Mouse (Mus musculus) MEL (cell line): ENCODE measurements around the gene Hmgb4. TPM values are rescaled to one million over a fixed set of nuclear protein-coding genes. Genes with fewer than 3 reads are reported as not detected.

Source experiments
- DNase-seq: peaks from one replicate; pipeline ENCODE4 v3.0.0; 2011; ENCODE audit warnings: low read depth, low spot score
- H3K27ac ChIP-seq: 2 replicates; pipeline ENCODE4 v1.5.1; 2012; ENCODE audit warnings: low read depth, mild to moderate bottlenecking, control low read depth, low read length, moderate library complexity; ENCODE audit not compliant: control insufficient read depth
- H3K27me3 ChIP-seq, 2 experiments: fragments of 150-350 bp in 1 of 2; sonication (generic) in 1 of 2; 2 replicates each; pipeline ENCODE4 v1.6.1; 2012; ENCODE audit warnings: low read length in 2 of 2, mild to moderate bottlenecking in 2 of 2, improper control_type of control experiment in 1 of 2, moderate library complexity in 1 of 2; ENCODE audit not compliant: insufficient read depth in 2 of 2, control insufficient read depth in 1 of 2
- H3K36me3 ChIP-seq, 2 experiments: 2 replicates each; pipeline ENCODE4 v1.6.1; 2012 to 2014; ENCODE audit warnings: low read length in 2 of 2, improper control_type of control experiment in 1 of 2, inconsistent platforms in 1 of 2, mild to moderate bottlenecking in 1 of 2; ENCODE audit not compliant: insufficient read depth in 2 of 2, control insufficient read depth in 1 of 2
- H3K4me1 ChIP-seq, 2 experiments: fragments of 150-350 bp in 1 of 2; sonication (generic) in 1 of 2; 2 replicates each; pipeline ENCODE4 v1.6.1; 2012; ENCODE audit warnings: low read length in 2 of 2, improper control_type of control experiment in 1 of 2, mild to moderate bottlenecking in 1 of 2; ENCODE audit not compliant: insufficient read depth in 2 of 2, control insufficient read depth in 1 of 2
- H3K4me3 ChIP-seq, 2 experiments: fragments of 150-350 bp in 1 of 2; sonication (generic) in 1 of 2; 2 replicates each; pipeline ENCODE4 v1.5.1; 2012; ENCODE audit warnings: low read depth in 2 of 2, low read length in 2 of 2, mild to moderate bottlenecking in 2 of 2, moderate library complexity in 2 of 2, control low read depth in 1 of 2, improper control_type of control experiment in 1 of 2; ENCODE audit not compliant: control insufficient read depth in 1 of 2, insufficient read depth in 1 of 2
- H3K79me2 ChIP-seq: 2 replicates; pipeline ENCODE4 v1.6.1; 2012; ENCODE audit warnings: mild to moderate bottlenecking, low read length, moderate library complexity; ENCODE audit not compliant: control insufficient read depth, poor library complexity, insufficient read depth
- H3K9ac ChIP-seq: 2 replicates; pipeline ENCODE4 v1.6.1; 2012; ENCODE audit warnings: low read depth, mild to moderate bottlenecking, control low read depth, low read length, moderate library complexity; ENCODE audit not compliant: control insufficient read depth, poor library complexity, severe bottlenecking
- H3K9me3 ChIP-seq: fragments of 150-350 bp; sonication (generic); replicated peaks from 2 replicates; pipeline ENCODE4 v1.6.1; 2012; ENCODE audit warnings: mild to moderate bottlenecking, low read length, improper control_type of control experiment, moderate library complexity; ENCODE audit not compliant: insufficient read depth
- BHLHE40 ChIP-seq: IDR thresholded peaks from 2 replicates; pipeline ENCODE4 v1.6.1; 2012; ENCODE audit warnings: low read depth, mild to moderate bottlenecking, inconsistent platforms, low read length, improper control_type of control experiment, borderline replicate concordance
- CHD2 ChIP-seq: IDR thresholded peaks from 2 replicates; pipeline ENCODE4 v1.6.1; 2011; ENCODE audit warnings: low read length, improper control_type of control experiment
- CTCF ChIP-seq, 3 experiments: IDR thresholded peaks in 2 of 3; conservative IDR thresholded peaks in 1 of 3; 2 replicates each; pipeline ENCODE4 v1.5.1; 2011 to 2012; ENCODE audit warnings: low read length in 3 of 3, low read depth in 2 of 3, mild to moderate bottlenecking in 2 of 3, improper control_type of control experiment in 1 of 3, inconsistent platforms in 1 of 3, mixed read lengths in 1 of 3, moderate library complexity in 1 of 3; ENCODE audit not compliant: control insufficient read depth in 1 of 3, insufficient read depth in 1 of 3, poor library complexity in 1 of 3, severe bottlenecking in 1 of 3
- EP300 ChIP-seq, 2 experiments: IDR thresholded peaks; 2 replicates each; pipeline ENCODE4 v1.6.1; 2011; ENCODE audit warnings: improper control_type of control experiment in 2 of 2, low read length in 2 of 2, low read depth in 1 of 2, mild to moderate bottlenecking in 1 of 2
- ETS1 ChIP-seq: IDR thresholded peaks from 2 replicates; pipeline ENCODE4 v1.6.1; 2012; ENCODE audit warnings: low read depth, mild to moderate bottlenecking, inconsistent platforms, low read length, improper control_type of control experiment, moderate library complexity
- GABPA ChIP-seq: IDR thresholded peaks from 2 replicates; pipeline ENCODE4 v1.6.1; 2012; ENCODE audit warnings: low read depth, mild to moderate bottlenecking, inconsistent platforms, low read length, improper control_type of control experiment, moderate library complexity
- GATA1 ChIP-seq: IDR thresholded peaks from 2 replicates; pipeline ENCODE4 v1.6.1; 2011; ENCODE audit warnings: low read depth, low read length, improper control_type of control experiment
- JUND ChIP-seq: IDR thresholded peaks from 2 replicates; pipeline ENCODE4 v1.6.1; 2011; ENCODE audit warnings: low read depth, mild to moderate bottlenecking, improper control_type of control experiment, low read length
- KAT2A ChIP-seq: conservative IDR thresholded peaks from 2 replicates; pipeline ENCODE4 v1.6.1; 2012; ENCODE audit warnings: low read depth, low read length, improper control_type of control experiment, inconsistent platforms
- MAFK ChIP-seq: IDR thresholded peaks from 2 replicates; pipeline ENCODE4 v1.6.1; 2011; ENCODE audit warnings: low read depth, mild to moderate bottlenecking, low read length, improper control_type of control experiment, borderline replicate concordance
- MAX ChIP-seq: IDR thresholded peaks from 2 replicates; pipeline ENCODE4 v1.6.1; 2011; ENCODE audit warnings: low read length, improper control_type of control experiment
- MAZ ChIP-seq: IDR thresholded peaks from 2 replicates; pipeline ENCODE4 v1.6.1; 2012; ENCODE audit warnings: low read depth, mild to moderate bottlenecking, inconsistent platforms, low read length, improper control_type of control experiment
- MEF2A ChIP-seq: IDR thresholded peaks from 2 replicates; pipeline ENCODE4 v1.6.1; 2014; ENCODE audit warnings: low read depth, mild to moderate bottlenecking, inconsistent platforms, low read length, improper control_type of control experiment; ENCODE audit not compliant: poor library complexity, insufficient replicate concordance, severe bottlenecking; ENCODE audit errors: extremely low read depth
- MXI1 ChIP-seq: IDR thresholded peaks from 2 replicates; pipeline ENCODE4 v1.6.1; 2011; ENCODE audit warnings: mild to moderate bottlenecking, low read depth, low read length, improper control_type of control experiment
- MYB ChIP-seq: IDR thresholded peaks from 2 replicates; pipeline ENCODE4 v1.6.1; 2011; ENCODE audit warnings: mild to moderate bottlenecking, low read depth, low read length, improper control_type of control experiment
- NELFE ChIP-seq: IDR thresholded peaks from 2 replicates; pipeline ENCODE4 v1.6.1; 2011; ENCODE audit warnings: low read depth, low read length, improper control_type of control experiment
- POLR2A ChIP-seq, 2 experiments: IDR thresholded peaks; 2 replicates each; pipeline ENCODE4 v1.6.1; 2011 to 2012; ENCODE audit warnings: low read length in 2 of 2, mild to moderate bottlenecking in 2 of 2, control low read depth in 1 of 2, improper control_type of control experiment in 1 of 2, low read depth in 1 of 2, moderate library complexity in 1 of 2; ENCODE audit not compliant: control insufficient read depth in 1 of 2, insufficient read depth in 1 of 2, poor library complexity in 1 of 2
- POLR2AphosphoS2 ChIP-seq: IDR thresholded peaks from 2 replicates; pipeline ENCODE4 v1.6.1; 2011; ENCODE audit warnings: low read length, improper control_type of control experiment
- RCOR1 ChIP-seq: IDR thresholded peaks from 2 replicates; pipeline ENCODE4 v1.6.1; 2012; ENCODE audit warnings: low read depth, mild to moderate bottlenecking, inconsistent platforms, low read length, improper control_type of control experiment
- SIN3A ChIP-seq: IDR thresholded peaks from 2 replicates; pipeline ENCODE4 v1.6.1; 2012; ENCODE audit warnings: low read length, improper control_type of control experiment, inconsistent platforms
- TCF12 ChIP-seq: IDR thresholded peaks from 2 replicates; pipeline ENCODE4 v1.6.1; 2014; ENCODE audit warnings: low read depth, mild to moderate bottlenecking, inconsistent platforms, low read length, improper control_type of control experiment, moderate library complexity
- USF2 ChIP-seq, 2 experiments: IDR thresholded peaks; 2 replicates each; pipeline ENCODE4 v1.6.1; 2011 to 2012; ENCODE audit warnings: improper control_type of control experiment in 2 of 2, low read length in 2 of 2, borderline replicate concordance in 1 of 2, inconsistent platforms in 1 of 2, low read depth in 1 of 2, mild to moderate bottlenecking in 1 of 2; ENCODE audit not compliant: insufficient read depth in 1 of 2
- ZKSCAN1 ChIP-seq: IDR thresholded peaks from 2 replicates; pipeline ENCODE4 v1.6.1; 2012; ENCODE audit warnings: low read depth, mild to moderate bottlenecking, inconsistent platforms, low read length, improper control_type of control experiment, moderate library complexity
- ZMIZ1 ChIP-seq: IDR thresholded peaks from 2 replicates; pipeline ENCODE4 v1.6.1; 2012; ENCODE audit warnings: low read depth, mild to moderate bottlenecking, inconsistent platforms, low read length, improper control_type of control experiment, moderate library complexity
- ZNF384 ChIP-seq: IDR thresholded peaks from 2 replicates; pipeline ENCODE4 v1.6.1; 2012; ENCODE audit warnings: low read depth, mild to moderate bottlenecking, inconsistent platforms, low read length, improper control_type of control experiment
- polyA plus RNA-seq, 2 experiments: library from polyadenylated mRNA; stranded (reverse) in 1 of 2; unstranded in 1 of 2; fragments of >175 nt in 1 of 2; fragments of >200 nt in 1 of 2; gene quantifications; 2 replicates each; pipeline versions ENCODE4 v1.2.1 to v1.2.4; 2012; ENCODE audit warnings: low replicate concordance in 2 of 2, low read depth in 1 of 2; ENCODE audit not compliant: insufficient read length in 2 of 2, insufficient read depth in 1 of 2, missing spikeins in 1 of 2
- total RNA-seq: library from RNA; depleted of rRNA; stranded (reverse); fragments of 300-350 nt; gene quantifications from 2 replicates; pipeline ENCODE4 v1.2.3, GENCODE M21; 2012; rRNA removed

The Hmgb4 gene
- total RNA-seq, result not detected in 2 replicates
- polyA plus RNA-seq, result not detected

- no peaks in the 10 kb centered on the region for H3K4me1 ChIP-seq
- no peak for DNase-seq
- no peaks in the 10 kb centered on the region for H3K79me2 ChIP-seq
- TF ChIP-seq MXI1, result no peak
- no peak for TF ChIP-seq GATA1
- TF ChIP-seq MYB, result no peak
- no peak for TF ChIP-seq USF2 (IDR thresholded peaks at IDR 0.05; ENCODE audit: borderline replicate concordance in 1 of 2, insufficient read depth in 1 of 2, low read depth in 1 of 2, low read length in 2 of 2)
- no peak for TF ChIP-seq ZMIZ1
- TF ChIP-seq GABPA, result no peak
- TF ChIP-seq SIN3A, result no peak
- H3K9ac ChIP-seq, result no peak within 1 kb of the TSS
- H3K9me3 ChIP-seq, result no peaks in the 10 kb centered on the region
- H3K27ac ChIP-seq, result no peak within 1 kb of the TSS
- H3K36me3 ChIP-seq, result no peaks in the 10 kb centered on the region
- no peak within 1 kb of the TSS for H3K4me3 ChIP-seq
- no peaks in the 10 kb centered on the region for H3K27me3 ChIP-seq
Measured at GRCm38 (mm10) chr4:128260907-128261560, at the start of gene Hmgb4. Gene Hmgb4, minus strand, starts transcription at chr4:128260957.

GRCm38 (mm10) chr4:128306011-128306410 is 45.3 kb upstream of the Hmgb4 start:
- H3K9ac ChIP-seq, result no peak overlapping the region
- TF ChIP-seq RCOR1 (no peak), USF2 (IDR thresholded peaks at IDR 0.05; ENCODE audit: borderline replicate concordance in 1 of 2, insufficient read depth in 1 of 2, low read depth in 1 of 2, low read length in 2 of 2) (no peak), JUND (no peak), NELFE (no peak), KAT2A (no peak), TCF12 (no peak), MAFK (no peak), MXI1 (no peak), POLR2A (IDR thresholded peaks at IDR 0.05; ENCODE audit: control insufficient read depth in 1 of 2, insufficient read depth in 1 of 2, low read depth in 1 of 2, low read length in 2 of 2, poor library complexity in 1 of 2) (no peak), MEF2A (no peak), ZKSCAN1 (no peak), MAX (no peak), EP300 (IDR thresholded peaks at IDR 0.05; ENCODE audit: low read depth in 1 of 2, low read length in 2 of 2) (no peak), ZNF384 (no peak), CHD2 (no peak), CTCF (IDR thresholded peaks at IDR 0.05 in 2 of 3, conservative IDR thresholded peaks at IDR 0.05 in 1 of 3; ENCODE audit: control insufficient read depth in 1 of 3, insufficient read depth in 1 of 3, low read depth in 2 of 3, low read length in 3 of 3, poor library complexity in 1 of 3, severe bottlenecking in 1 of 3) (no peak), POLR2AphosphoS2 (no peak), ETS1 (no peak), MAZ (no peak), BHLHE40 (no peak)
- no peak overlapping the region for H3K4me3 ChIP-seq
- H3K27me3 ChIP-seq, result no peaks in the 10 kb centered on the region; a peak in 1 of 4 replicates
- no peaks in the 10 kb centered on the region for H3K9me3 ChIP-seq
- DNase-seq, result no peak
- no peaks in the 10 kb centered on the region for H3K79me2 ChIP-seq
- no peak overlapping the region for H3K27ac ChIP-seq
- H3K36me3 ChIP-seq, result no peaks in the 10 kb centered on the region
- H3K4me1 ChIP-seq, result no peaks in the 10 kb centered on the region
